ENCODE assay signal across 8 mouse cellular contexts in genomic region chr13:58126126-58126525, GRCm38 (mm10). TPM values are rescaled to one million over a fixed set of nuclear protein-coding genes. Genes with fewer than 3 reads are reported as not detected.
DNase-seq lines count a peak whose midpoint lies in the region; ATAC-seq and TF ChIP-seq lines count a peak whose summit lies in the region.

No protein-coding gene starts in this region.

- no peak overlapping the region for H3K27ac ChIP-seq in heart, embryonic 12.5 days (ENCODE audit: poor library complexity, severe bottlenecking)
- H3K27ac ChIP-seq in kidney, postnatal 0 days: 0 out of 2 replicates have a peak overlapping the region, but pooled peaks have one; percentile 6
- H3K27ac ChIP-seq in macrophage: no peak overlapping the region

- no peak for ATAC-seq in heart, embryonic 12.5 days (ENCODE audit: insufficient number of reproducible peaks, low FRiP score)
- no peak for ATAC-seq in kidney, postnatal 0 days (replicated peaks; ENCODE audit: low FRiP score, low read depth)

- TF ChIP-seq CTCF in kidney, postnatal 0 days (IDR thresholded peaks at IDR 0.05; ENCODE audit: low read depth): peak; percentile 85

- H3K9ac ChIP-seq in heart, embryonic 12.5 days: peak overlapping the region; percentile 52; the same call in 1 of the 2 replicates
- peak overlapping the region; percentile 25; the same call in 1 of the 2 replicates for H3K9ac ChIP-seq in kidney, postnatal 0 days (ENCODE audit: low read depth, low read length)

- peaks cover 18% of the 10 kb centered on the region for H3K79me2 ChIP-seq in macrophage (ENCODE audit: inconsistent target)

- peak overlapping the region; percentile 39 for H3K4me3 ChIP-seq in heart, embryonic 12.5 days
- H3K4me3 ChIP-seq in kidney, postnatal 0 days (replicated peaks; ENCODE audit: low read depth, low read length): peak overlapping the region; percentile 100
- peak overlapping the region; percentile 29; the same call in 1 of the 2 replicates for H3K4me3 ChIP-seq in macrophage (ENCODE audit: inconsistent target)

- 33% methylated on average over 7 of the region's 7 CpGs for WGBS in heart, embryonic 12.5 days
- 19% methylated on average over 7 of the region's 7 CpGs for WGBS in kidney, postnatal 0 days
- WGBS in macrophage (ENCODE audit: missing documents): 32% methylated on average over 7 of the region's 7 CpGs

- no peaks in the 10 kb centered on the region for H3K27me3 ChIP-seq in heart, embryonic 12.5 days (replicated peaks)
- no peaks in the 10 kb centered on the region for H3K27me3 ChIP-seq in kidney, postnatal 0 days (ENCODE audit: insufficient read depth, low read length)

- DNase-seq in gastrocnemius, adult 18-20 months (ENCODE audit: low spot score): peak; percentile 64
- no peak for DNase-seq in gastrocnemius, postnatal 36 days
- DNase-seq in cerebellum, postnatal 14 days: peak; percentile 37 to 52
- DNase-seq in kidney, postnatal 0 days (ENCODE audit: low spot score): peak; percentile 92
- DNase-seq in spleen, postnatal 36 days (ENCODE audit: low spot score in 2 of 2): peak; percentile 48 to 62
- DNase-seq in ovary, postnatal 14 days (ENCODE audit: low spot score): no peak

- H3K36me3 ChIP-seq in heart, embryonic 12.5 days: peaks cover 9% of the 10 kb centered on the region
- H3K36me3 ChIP-seq in kidney, postnatal 0 days (ENCODE audit: insufficient read depth, low read length): no peaks in the 10 kb centered on the region
- H3K36me3 ChIP-seq in macrophage (ENCODE audit: inconsistent target): no peaks in the 10 kb centered on the region

- peak overlapping the region; percentile 68 for H3K4me2 ChIP-seq in heart, embryonic 12.5 days
- H3K4me2 ChIP-seq in kidney, postnatal 0 days (ENCODE audit: low read length): peak overlapping the region; percentile 76

- H3K4me1 ChIP-seq in heart, embryonic 12.5 days (replicated peaks): peaks cover 30% of the 10 kb centered on the region
- H3K4me1 ChIP-seq in kidney, postnatal 0 days (replicated peaks; ENCODE audit: insufficient read depth, low read length): peaks cover 26% of the 10 kb centered on the region

- H3K9me3 ChIP-seq in heart, embryonic 12.5 days (replicated peaks): 0 out of 2 replicates have a peak, but pooled peaks cover 3% of the 10 kb centered on the region
- H3K9me3 ChIP-seq in kidney, postnatal 0 days (replicated peaks; ENCODE audit: low read length): no peaks in the 10 kb centered on the region

- intact Hi-C loops in gastrocnemius, postnatal 36 days (cut with DNase I): no loop called here

RNA-seq across cellular contexts. Expression of gene Hnrnpa0, which starts 2.2 kb away (rescaled TPM):
- total RNA-seq in gastrocnemius, adult 18-20 months (2021): 10 to 100 TPM; 30.8 to 34.4 TPM
- total RNA-seq in gastrocnemius, postnatal 36 days (2021): 10 to 100 TPM; 30.3 to 36.8 TPM
- polyA plus RNA-seq in heart, embryonic 12.5 days (2016; fragmentation: Nextera tagmentation; extraction: Ambion mirVana): 21.6 and 21.8 TPM in 2 replicates
- polyA plus RNA-seq in kidney, postnatal 0 days (2015; fragmentation: Nextera tagmentation; extraction: Ambion mirVana): 54.7 and 54.8 TPM in 2 replicates
- total RNA-seq in macrophage (2018; cell fraction: chromatin; rRNA removed): 10 to 100 TPM in 12 of 26 experiments, 1 to 10 TPM in 14; 3.4 to 31.2 (median 9.5) TPM
- 10 to 100 TPM; 38.9 to 70.2 (median 49.6) TPM for total RNA-seq in macrophage (2018; cell fraction: cytosol; rRNA removed)
- 10 to 100 TPM; 16.2 to 68.0 (median 38.1) TPM for total RNA-seq in macrophage (2018; cell fraction: nucleus; rRNA removed)
- 18.4 to 77.1 TPM (median 48.4 TPM) in 3 replicates for polyA plus RNA-seq in macrophage (2018)

RNA-seq across cellular contexts. Expression of gene Klhl3, which starts 12.7 kb away (rescaled TPM):
- under 1 TPM; 0.26 to 0.78 TPM for total RNA-seq in gastrocnemius, adult 18-20 months (2021)
- total RNA-seq in gastrocnemius, postnatal 36 days (2021): under 1 TPM; 0.49 to 0.54 TPM
- polyA plus RNA-seq in heart, embryonic 12.5 days (2016; fragmentation: Nextera tagmentation; extraction: Ambion mirVana): 4.4 and 4.5 TPM in 2 replicates
- polyA plus RNA-seq in kidney, postnatal 0 days (2015; fragmentation: Nextera tagmentation; extraction: Ambion mirVana): 10.7 and 12.3 TPM in 2 replicates
- under 1 TPM in 13 of 26 experiments, not detected in 13; 0.09 to 0.71 (median 0.41) TPM for total RNA-seq in macrophage (2018; cell fraction: chromatin; rRNA removed)
- under 1 TPM in 25 of 26 experiments, not detected in 1; 0.03 to 0.34 (median 0.10) TPM for total RNA-seq in macrophage (2018; cell fraction: cytosol; rRNA removed)
- total RNA-seq in macrophage (2018; cell fraction: nucleus; rRNA removed): 1 to 10 TPM in 1 of 26 experiments, under 1 TPM in 13, not detected in 12; 0.06 to 2.2 (median 0.28) TPM
- polyA plus RNA-seq in macrophage (2018): 0.05 to 1.1 TPM (median 0.19 TPM) in 3 replicates

RNA-seq across cellular contexts. Expression of gene Idnk, which starts 31.3 kb away (rescaled TPM):
- total RNA-seq in gastrocnemius, adult 18-20 months (2021): 1 to 10 TPM; 5.9 to 7.9 TPM
- total RNA-seq in gastrocnemius, postnatal 36 days (2021): 1 to 10 TPM; 8.5 to 8.6 TPM
- 25.4 and 28.9 TPM in 2 replicates for polyA plus RNA-seq in heart, embryonic 12.5 days (2016; fragmentation: Nextera tagmentation; extraction: Ambion mirVana)
- 48.5 and 48.7 TPM in 2 replicates for polyA plus RNA-seq in kidney, postnatal 0 days (2015; fragmentation: Nextera tagmentation; extraction: Ambion mirVana)
- 10 to 100 TPM; 13.8 to 98.1 (median 53.0) TPM for total RNA-seq in macrophage (2018; cell fraction: chromatin; rRNA removed)
- 10 to 100 TPM; 23.9 to 95.4 (median 51.6) TPM for total RNA-seq in macrophage (2018; cell fraction: cytosol; rRNA removed)
- total RNA-seq in macrophage (2018; cell fraction: nucleus; rRNA removed): 100 to 1,000 TPM in 7 of 26 experiments, 10 to 100 TPM in 19; 18.0 to 132 (median 67.2) TPM
- 22.2 to 41.3 TPM (median 25.5 TPM) in 3 replicates for polyA plus RNA-seq in macrophage (2018)

Comparison
In these comparisons a context has a peak if more than half of its experiments do, and no peak if none do; other contexts are left out.
1. DNase-seq: peak in gastrocnemius, adult 18-20 months (single experiment), cerebellum, postnatal 14 days (2 of 2), kidney, postnatal 0 days (single experiment) and spleen, postnatal 36 days (2 of 2); none in gastrocnemius, postnatal 36 days (0 of 2) and ovary, postnatal 14 days (single experiment).
2. H3K4me3 ChIP-seq: peak in every context shown above with its lines; median percentile 100 in kidney, postnatal 0 days; 39 in heart, embryonic 12.5 days; 29 in macrophage.